ENCODE assay signal across 10 mouse cellular contexts in the genomic region with DNA sequence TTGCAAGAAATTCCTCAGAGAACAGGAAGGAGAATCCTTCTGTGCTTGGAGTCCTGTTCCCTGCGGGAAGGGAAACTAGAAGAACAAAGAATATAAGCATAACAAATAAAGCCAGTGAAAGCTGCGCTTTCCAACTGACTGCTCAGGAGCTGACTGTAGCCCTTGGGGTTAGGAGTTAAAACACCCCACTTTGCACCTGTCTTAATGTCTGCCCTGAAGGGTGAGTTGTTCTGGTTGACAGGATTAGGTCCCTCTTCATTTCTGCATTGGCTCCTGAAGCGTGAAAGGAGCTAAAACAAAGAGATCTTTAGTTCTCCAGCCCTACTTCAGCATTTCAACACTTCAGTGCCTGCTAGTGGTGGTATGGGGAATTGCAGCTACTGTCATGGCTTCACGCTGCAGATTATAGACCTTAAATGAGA. TPM values are rescaled to one million over a fixed set of nuclear protein-coding genes. Genes with fewer than 3 reads are reported as not detected.
DNase-seq lines count a peak whose midpoint lies in the region; ATAC-seq and TF ChIP-seq lines count a peak whose summit lies in the region.
"Had no signal": no experiment of that assay in that cellular context is flagged by ENCODE, and none has a peak within 500 bp of the region (broad histone marks: within the 10 kb centered on the region; RNA-seq: fewer than 3 reads in every experiment).

No protein-coding gene starts in this region.

- H3K4me3 ChIP-seq in forebrain, embryonic 11.5 days (ENCODE audit: low read depth, low read length), result no peak overlapping the region
- no peak overlapping the region for H3K4me3 ChIP-seq in forebrain, embryonic 16.5 days (replicated peaks; ENCODE audit: low read length)
- H3K4me3 ChIP-seq in thymus, adult 2 months (ENCODE audit: control insufficient read depth, insufficient read depth, low read length), result no peak overlapping the region
- no peak overlapping the region for H3K4me3 ChIP-seq in kidney, postnatal 0 days (replicated peaks; ENCODE audit: low read depth, low read length)

- no peak overlapping the region for H3K9ac ChIP-seq in forebrain, embryonic 11.5 days (ENCODE audit: low read length)
- H3K9ac ChIP-seq in forebrain, embryonic 16.5 days (replicated peaks; ENCODE audit: low read depth, low read length), result no peak overlapping the region
- no peak overlapping the region for H3K9ac ChIP-seq in kidney, postnatal 0 days (ENCODE audit: low read depth, low read length)

- no peaks in the 10 kb centered on the region; the same call in 1 of the 2 replicates for H3K4me1 ChIP-seq in forebrain, embryonic 11.5 days (replicated peaks; ENCODE audit: control insufficient read depth, insufficient read depth, low read length)
- H3K4me1 ChIP-seq in forebrain, embryonic 16.5 days (replicated peaks; ENCODE audit: control insufficient read depth, insufficient read depth, low read length), result 0 out of 2 replicates have a peak, but pooled peaks cover 2% of the 10 kb centered on the region
- H3K4me1 ChIP-seq in thymus, adult 2 months (replicated peaks; ENCODE audit: control insufficient read depth, insufficient read depth, low read length), result no peaks in the 10 kb centered on the region
- no peaks in the 10 kb centered on the region for H3K4me1 ChIP-seq in kidney, postnatal 0 days (replicated peaks; ENCODE audit: insufficient read depth, low read length)

- no peak overlapping the region for H3K27ac ChIP-seq in forebrain, embryonic 11.5 days (ENCODE audit: low read depth, low read length)
- no peak overlapping the region for H3K27ac ChIP-seq in forebrain, embryonic 16.5 days (ENCODE audit: low read length)
- H3K27ac ChIP-seq in thymus, adult 2 months (ENCODE audit: control insufficient read depth, insufficient read depth, low read length), result no peak overlapping the region
- peak overlapping the region; percentile 19; the same call in 1 of the 2 replicates for H3K27ac ChIP-seq in kidney, postnatal 0 days

- peak; percentile 60 for DNase-seq in forebrain, embryonic 11.5 days (ENCODE audit: low spot score)
- peak; percentile 44 for DNase-seq in thymus, adult 2 months
- DNase-seq in thymus, adult 18-20 months, result no peak
- peak; percentile 17 for DNase-seq in embryo, embryonic 11.5 days (ENCODE audit: low read depth, low spot score)
- DNase-seq in kidney, postnatal 0 days (ENCODE audit: low spot score), result peak; percentile 75
- peak; percentile 3 for DNase-seq in retina, adult 2 months (ENCODE audit: low read depth, low spot score)

- no peak for TF ChIP-seq POLR2A in thymus, adult 2 months (IDR thresholded peaks at IDR 0.05; ENCODE audit: control insufficient read depth, extremely low read depth, insufficient read depth, low read length, poor library complexity)

- H3K9me3 ChIP-seq in forebrain, embryonic 11.5 days (ENCODE audit: control insufficient read depth, low read length), result no peaks in the 10 kb centered on the region
- H3K9me3 ChIP-seq in forebrain, embryonic 16.5 days (ENCODE audit: control insufficient read depth, low read length), result no peaks in the 10 kb centered on the region
- no peaks in the 10 kb centered on the region for H3K9me3 ChIP-seq in kidney, postnatal 0 days (replicated peaks; ENCODE audit: low read length)

- ATAC-seq in forebrain, embryonic 11.5 days (replicated peaks; ENCODE audit: low FRiP score), result peak; percentile 58; the same call in 1 of the 2 replicates
- no peak for ATAC-seq in forebrain, embryonic 16.5 days
- peak; percentile 65 for ATAC-seq in kidney, postnatal 0 days (replicated peaks; ENCODE audit: low FRiP score, low read depth)
- ATAC-seq in erythroid progenitor cell, adult 5-6 weeks (replicated peaks; ENCODE audit: low FRiP score, poor library complexity, severe bottlenecking), result no peak

- 12% methylated on average over 4 of the region's 4 CpGs for WGBS in forebrain, embryonic 11.5 days
- WGBS in forebrain, embryonic 16.5 days, result 15% methylated on average over 4 of the region's 4 CpGs
- 48% methylated on average over 4 of the region's 4 CpGs for WGBS in thymus, adult 2 months
- WGBS in kidney, postnatal 0 days, result 32% methylated on average over 4 of the region's 4 CpGs

- H3K36me3 ChIP-seq in forebrain, embryonic 11.5 days (ENCODE audit: control insufficient read depth, insufficient read depth, low read length), result no peaks in the 10 kb centered on the region
- H3K36me3 ChIP-seq in forebrain, embryonic 16.5 days (ENCODE audit: control insufficient read depth, insufficient read depth), result no peaks in the 10 kb centered on the region
- H3K36me3 ChIP-seq in thymus, adult 2 months (ENCODE audit: control insufficient read depth, insufficient read depth, low read length), result no peaks in the 10 kb centered on the region
- H3K36me3 ChIP-seq in kidney, postnatal 0 days (ENCODE audit: insufficient read depth, low read length), result no peaks in the 10 kb centered on the region

- no peak overlapping the region for H3K4me2 ChIP-seq in forebrain, embryonic 11.5 days (ENCODE audit: low read depth, low read length, severe bottlenecking)
- no peak overlapping the region for H3K4me2 ChIP-seq in forebrain, embryonic 16.5 days (ENCODE audit: low read length)
- H3K4me2 ChIP-seq in kidney, postnatal 0 days (ENCODE audit: low read length), result no peak overlapping the region

- H3K27me3 ChIP-seq in forebrain, embryonic 11.5 days (ENCODE audit: control insufficient read depth, insufficient read depth, low read length), result no peaks in the 10 kb centered on the region
- H3K27me3 ChIP-seq in forebrain, embryonic 16.5 days (replicated peaks; ENCODE audit: control insufficient read depth, insufficient read depth, low read length), result no peaks in the 10 kb centered on the region
- H3K27me3 ChIP-seq in thymus, adult 2 months (ENCODE audit: control insufficient read depth, insufficient read depth, low read length), result no peaks in the 10 kb centered on the region
- no peaks in the 10 kb centered on the region for H3K27me3 ChIP-seq in kidney, postnatal 0 days (ENCODE audit: insufficient read depth, low read length)

- TF ChIP-seq CTCF in thymus, adult 2 months (IDR thresholded peaks at IDR 0.05; ENCODE audit: borderline replicate concordance, control insufficient read depth, extremely low read depth, insufficient read depth, low read length, poor library complexity), result no peak
- TF ChIP-seq CTCF in kidney, postnatal 0 days (IDR thresholded peaks at IDR 0.05; ENCODE audit: low read depth), result peak; percentile 92

RNA-seq across cellular contexts. Expression of gene 4930583I09Rik, which starts 37.8 kb away (rescaled TPM):
- not detected in 2 replicates for polyA plus RNA-seq in forebrain, embryonic 11.5 days (2014; fragmentation: Nextera tagmentation; extraction: Ambion mirVana)
- polyA plus RNA-seq in forebrain, embryonic 16.5 days (2015; fragmentation: Nextera tagmentation; extraction: Ambion mirVana), result not detected in 2 replicates
- polyA plus RNA-seq in thymus, adult 2 months (2012; rRNA removed), result not detected in 2 replicates
- polyA plus RNA-seq in kidney, postnatal 0 days (2015; fragmentation: Nextera tagmentation; extraction: Ambion mirVana), result not detected in 2 replicates
- not detected in 2 replicates for total RNA-seq in erythroid progenitor cell, adult 5-6 weeks (2015; ENCODE audit: low replicate concordance)
- total RNA-seq in erythroid progenitor cell, adult 5-6 weeks (2017; ENCODE audit: low replicate concordance), result not detected in 2 replicates
- total RNA-seq: layer of hippocampus, postnatal 25 days had no signal
- polyA plus RNA-seq: small intestine, adult 2 months had no signal

Comparison
In these comparisons a context has a peak if more than half of its experiments do, and no peak if none do; other contexts are left out.
1. ATAC-seq: peak in forebrain, embryonic 11.5 days (single experiment) and kidney, postnatal 0 days (single experiment); none in forebrain, embryonic 16.5 days (single experiment) and erythroid progenitor cell, adult 5-6 weeks (single experiment).
2. DNase-seq: peak in forebrain, embryonic 11.5 days (single experiment), thymus, adult 2 months (single experiment), embryo, embryonic 11.5 days (single experiment), kidney, postnatal 0 days (single experiment) and retina, adult 2 months (single experiment); none in thymus, adult 18-20 months (0 of 2).